Mouse (Mus musculus): ENCODE results near the gene Rraga. TPM values are rescaled to one million over a fixed set of nuclear protein-coding genes. Genes with fewer than 3 reads are reported as not detected.

Gene Rraga
- 18.9 TPM for polyA plus RNA-seq (2015; fragmentation: Illumina TruSeq; extraction: RNeasy Lipid Tissue Mini Kit (QIAGEN cat#74804); ENCODE audit: insufficient read depth, low read depth, low replicate concordance)

GRCm38 (mm10) chr4:86575283-86575983 is at the start of gene Rraga:
Gene Rraga (plus strand): TSS chr4:86575668.

GRCm38 (mm10) chr4:86558228-86558627 is 17.2 kb upstream of the Rraga start, which contains the start of gene Saxo1:
Gene Saxo1 (minus strand): TSS chr4:86558328.

GRCm38 (mm10) chr4:86611524-86612288 is 36.2 kb downstream of the Rraga start, which contains the start of gene Haus6:
Gene Haus6 (minus strand): TSS chr4:86612055.

Other genes starting within 250 kb of the Rraga start
- gene Saxo1, start 17.3 kb upstream of the Rraga start, polyA plus RNA-seq (2015; fragmentation: Illumina TruSeq; extraction: RNeasy Lipid Tissue Mini Kit (QIAGEN cat#74804); ENCODE audit: insufficient read depth, low read depth, low replicate concordance): not detected
- gene Haus6, start 36.4 kb downstream of the Rraga start, polyA plus RNA-seq (2015; fragmentation: Illumina TruSeq; extraction: RNeasy Lipid Tissue Mini Kit (QIAGEN cat#74804); ENCODE audit: insufficient read depth, low read depth, low replicate concordance): 2.3 TPM
- gene Plin2, start 94.4 kb downstream of the Rraga start, polyA plus RNA-seq (2015; fragmentation: Illumina TruSeq; extraction: RNeasy Lipid Tissue Mini Kit (QIAGEN cat#74804); ENCODE audit: insufficient read depth, low read depth, low replicate concordance): 21.1 TPM
- gene Dennd4c, start 172.9 kb downstream of the Rraga start, polyA plus RNA-seq (2015; fragmentation: Illumina TruSeq; extraction: RNeasy Lipid Tissue Mini Kit (QIAGEN cat#74804); ENCODE audit: insufficient read depth, low read depth, low replicate concordance): 5.0 TPM